Mouse (Mus musculus) midbrain, embryonic 16.5 days (tissue): ENCODE measurements at regions not wholly inside any gene's neighbourhood (a gene's known extent, or its start where the extent isn't known, plus 50 kb on each side); places are given as distances from the start of the nearest gene placed in this dataset.

Experiments used
- ATAC-seq: fragments of 200-750 bp; cut with Nextera tagmentation; 2 replicates; pipeline ENCODE4 v1.8.0; 2017; ENCODE audit warnings: moderate TSS enrichment
- H3K27ac ChIP-seq: fragments of 300-500 bp; sonication (generic); 2 replicates; pipeline ENCODE4 v1.5.1; 2014; ENCODE audit warnings: mild to moderate bottlenecking, low read length, mixed read lengths
- H3K27me3 ChIP-seq: fragments of 300-500 bp; sonication (generic); 2 replicates; pipeline ENCODE4 v1.6.1; 2014; ENCODE audit warnings: low read depth, low read length, mixed read lengths; ENCODE audit not compliant: control insufficient read depth, insufficient read depth
- H3K36me3 ChIP-seq: fragments of 300-500 bp; sonication (generic); 2 replicates; pipeline ENCODE4 v1.6.1; 2014; ENCODE audit warnings: mild to moderate bottlenecking, low read length, moderate library complexity, mixed read lengths; ENCODE audit not compliant: control insufficient read depth, insufficient read depth
- H3K4me1 ChIP-seq: fragments of 300-500 bp; sonication (generic); 2 replicates; pipeline ENCODE4 v1.6.1; 2014; ENCODE audit warnings: mild to moderate bottlenecking, low read length, mixed read lengths; ENCODE audit not compliant: control insufficient read depth, insufficient read depth
- H3K4me2 ChIP-seq: fragments of 300-500 bp; sonication (generic); 2 replicates; pipeline ENCODE4 v1.6.1; 2014; ENCODE audit warnings: mild to moderate bottlenecking, low read length, mixed read lengths
- H3K4me3 ChIP-seq: fragments of 300-500 bp; sonication (generic); 2 replicates; pipeline ENCODE4 v1.5.1; 2014; ENCODE audit warnings: low read depth, mild to moderate bottlenecking, low read length, moderate library complexity, mixed read lengths
- H3K9ac ChIP-seq: fragments of 300-500 bp; sonication (generic); 2 replicates; pipeline ENCODE4 v1.6.1; 2014; ENCODE audit warnings: low read depth, low read length, mixed read lengths
- H3K9me3 ChIP-seq: fragments of 300-500 bp; sonication (generic); replicated peaks from 2 replicates; pipeline ENCODE4 v1.6.1; 2014; ENCODE audit warnings: mild to moderate bottlenecking, low read length, mixed read lengths; ENCODE audit not compliant: control insufficient read depth, poor library complexity, severe bottlenecking
- WGBS: fragments of 180-500 bp; shearing (Covaris S2); extraction: QIAGEN DNeasy Blood & Tissue Kit; methylation state at CpG from one replicate; pipeline ENCODE4 v1.1.7; 2014; 5-methylcytosine and 5-hydroxymethylcytosine counted together

- H3K36me3 ChIP-seq: no peaks in the 10 kb centered on the region
- ATAC-seq: no peak
- no peak overlapping the region for H3K4me3 ChIP-seq
- no peak overlapping the region for H3K9ac ChIP-seq
- H3K27ac ChIP-seq: no peak overlapping the region
- no peaks in the 10 kb centered on the region for H3K4me1 ChIP-seq
- no peak overlapping the region for H3K4me2 ChIP-seq
- no peaks in the 10 kb centered on the region for H3K9me3 ChIP-seq
- H3K27me3 ChIP-seq: no peaks in the 10 kb centered on the region
Observed at GRCm38 (mm10) chr3:80631391-80631790, 171.2 kb downstream of the Gria2 start.

GRCm38 (mm10) chr3:80610414-80610813 lies 192.2 kb downstream of the Gria2 start:
- Histone ChIP-seq H3K9ac (no peak overlapping the region), H3K27me3 (no peaks in the 10 kb centered on the region), H3K4me1 (peaks cover 2% of the 10 kb centered on the region; the same call in 1 of the 2 replicates), H3K4me2 (no peak overlapping the region), H3K4me3 (no peak overlapping the region), H3K27ac (no peak overlapping the region), H3K36me3 (no peaks in the 10 kb centered on the region), H3K9me3 (no peaks in the 10 kb centered on the region)
- WGBS: 57% methylated on average over 2 of the region's 2 CpGs
- ATAC-seq: no peak

- no peaks in the 10 kb centered on the region for H3K27me3 ChIP-seq
- peaks cover 2% of the 10 kb centered on the region; the same call in 1 of the 2 replicates for H3K4me1 ChIP-seq
- 35% methylated on average over 4 of the region's 4 CpGs for WGBS
- H3K9me3 ChIP-seq: no peaks in the 10 kb centered on the region
- no peak overlapping the region for H3K4me3 ChIP-seq
- H3K9ac ChIP-seq: no peak overlapping the region
- 0 out of 2 replicates have a peak, but pooled peaks have one; percentile 45 for ATAC-seq
- no peaks in the 10 kb centered on the region for H3K36me3 ChIP-seq
- H3K4me2 ChIP-seq: no peak overlapping the region
- no peak overlapping the region; the same call in 1 of the 2 replicates for H3K27ac ChIP-seq
Observed at GRCm38 (mm10) chr3:80608467-80608866, 194.2 kb downstream of the Gria2 start.

DNA sequence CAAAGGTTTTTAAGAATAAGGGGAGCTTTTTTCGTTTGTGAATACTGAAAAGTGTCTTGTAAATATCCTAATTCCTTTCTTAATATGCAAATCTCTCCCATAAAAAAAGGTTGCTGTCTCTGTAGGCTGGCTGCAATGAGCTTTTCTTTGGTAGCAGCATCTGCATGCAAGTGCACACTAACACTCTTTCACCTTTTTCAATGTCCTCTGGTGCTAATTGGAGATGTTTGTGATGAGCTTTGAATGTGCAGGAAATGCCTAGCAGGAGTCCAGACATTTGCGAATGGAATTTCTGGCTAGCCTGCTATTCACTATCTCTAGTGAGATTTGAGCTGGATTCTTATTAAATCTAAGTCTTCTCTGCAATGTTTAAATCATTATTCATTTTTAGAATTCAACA lies 194.8 kb downstream of the Gria2 start:
- Histone ChIP-seq H3K27me3 (no peaks in the 10 kb centered on the region), H3K36me3 (no peaks in the 10 kb centered on the region), H3K4me1 (peaks cover 2% of the 10 kb centered on the region; the same call in 1 of the 2 replicates), H3K9ac (no peak overlapping the region), H3K4me2 (no peak overlapping the region), H3K27ac (no peak overlapping the region), H3K9me3 (no peaks in the 10 kb centered on the region), H3K4me3 (no peak overlapping the region)
- ATAC-seq: 0 out of 2 replicates have a peak, but pooled peaks have one; percentile 51
- WGBS: 11% methylated on average over 2 of the region's 2 CpGs

DNA sequence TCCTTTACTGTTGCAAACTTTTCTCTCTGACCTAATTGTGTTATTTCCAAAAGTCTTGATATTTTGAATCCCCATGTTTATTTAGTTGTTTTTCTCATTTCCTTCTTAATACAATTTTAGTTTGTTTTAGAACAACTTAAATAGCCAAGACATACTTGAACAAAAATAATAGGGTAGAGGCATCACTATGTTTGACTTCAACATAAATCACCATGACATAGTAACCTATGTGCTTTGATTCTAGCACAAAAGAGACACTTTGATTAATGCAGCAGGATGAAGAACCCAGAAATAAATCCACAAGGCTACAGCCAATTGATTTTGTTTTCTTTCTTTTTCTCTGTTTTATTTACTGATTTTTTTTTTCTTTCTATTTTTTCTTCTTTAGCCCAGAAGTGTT lies 205.1 kb downstream of the Gria2 start:
- Histone ChIP-seq H3K4me1 (no peaks in the 10 kb centered on the region), H3K27me3 (no peaks in the 10 kb centered on the region), H3K36me3 (no peaks in the 10 kb centered on the region), H3K9ac (no peak overlapping the region), H3K4me3 (no peak overlapping the region), H3K9me3 (no peaks in the 10 kb centered on the region), H3K27ac (no peak overlapping the region), H3K4me2 (no peak overlapping the region)
- no peak for ATAC-seq

DNA sequence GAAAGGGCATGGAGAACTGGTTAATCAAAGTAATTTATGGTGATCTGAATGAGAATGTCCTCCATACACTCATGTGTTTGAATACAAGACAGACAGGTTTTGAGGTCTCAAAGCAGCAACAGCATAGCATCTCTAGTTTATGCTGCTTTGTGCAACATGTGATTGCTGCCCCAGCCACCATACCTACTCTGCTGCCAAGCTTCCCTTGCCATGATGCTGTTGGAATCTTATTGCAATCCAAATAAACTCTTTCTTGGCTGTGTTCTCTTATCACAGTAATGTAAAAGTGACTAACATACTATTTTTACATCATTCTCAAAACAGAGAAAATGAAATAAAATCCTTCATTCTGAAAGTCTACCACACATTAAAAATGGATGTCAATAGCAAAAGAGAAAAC lies 235.1 kb downstream of the Gria2 start:
- H3K4me2 ChIP-seq: no peak overlapping the region
- H3K27me3 ChIP-seq: no peaks in the 10 kb centered on the region
- no peak for ATAC-seq
- no peaks in the 10 kb centered on the region for H3K9me3 ChIP-seq
- H3K9ac ChIP-seq: no peak overlapping the region
- no peaks in the 10 kb centered on the region for H3K36me3 ChIP-seq
- peak overlapping the region; percentile 47; the same call in 1 of the 2 replicates for H3K27ac ChIP-seq
- no peaks in the 10 kb centered on the region for H3K4me1 ChIP-seq
- no peak overlapping the region for H3K4me3 ChIP-seq

- H3K4me2 ChIP-seq: no peak overlapping the region
- ATAC-seq: peak; percentile 36; the same call in 1 of the 2 replicates
- no peak overlapping the region for H3K27ac ChIP-seq
- no peaks in the 10 kb centered on the region for H3K4me1 ChIP-seq
- no peaks in the 10 kb centered on the region for H3K36me3 ChIP-seq
- WGBS: 63% methylated on average over 3 of the region's 3 CpGs
- no peak overlapping the region for H3K9ac ChIP-seq
- no peak overlapping the region for H3K4me3 ChIP-seq
- H3K9me3 ChIP-seq: no peaks in the 10 kb centered on the region
- no peaks in the 10 kb centered on the region for H3K27me3 ChIP-seq
Observed at GRCm38 (mm10) chr3:80566236-80566635, 236.4 kb downstream of the Gria2 start.

DNA sequence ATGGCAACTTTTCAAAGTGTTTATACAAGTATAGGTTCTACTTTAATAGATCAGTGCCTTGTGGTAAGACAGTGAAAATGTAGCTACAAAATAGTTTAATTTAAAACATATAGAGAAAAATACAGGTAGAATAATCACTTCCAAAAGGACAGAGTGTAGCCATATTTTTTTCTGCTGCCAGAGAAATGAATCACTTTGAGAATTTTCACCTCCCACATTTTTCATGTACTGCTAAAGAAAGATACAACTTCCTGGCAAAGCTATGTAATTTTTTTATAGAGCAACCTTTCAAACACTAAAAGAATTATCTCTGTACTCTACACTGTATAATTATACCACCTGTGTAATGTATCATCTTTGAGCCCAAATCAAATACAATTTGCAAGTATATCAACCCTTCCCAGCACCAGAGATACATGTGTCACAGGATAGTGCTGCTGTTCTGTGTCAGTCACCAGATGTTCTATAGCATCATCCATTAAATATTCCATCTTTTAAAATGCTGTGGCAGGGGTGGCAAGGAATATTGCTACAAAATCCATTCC lies 256.4 kb downstream of the Gria2 start:
- H3K9ac ChIP-seq: no peak overlapping the region
- H3K4me2 ChIP-seq: no peak overlapping the region
- H3K27ac ChIP-seq: no peak overlapping the region
- H3K27me3 ChIP-seq: no peaks in the 10 kb centered on the region
- ATAC-seq: no peak
- H3K36me3 ChIP-seq: no peaks in the 10 kb centered on the region
- H3K4me1 ChIP-seq: no peaks in the 10 kb centered on the region
- H3K4me3 ChIP-seq: no peak overlapping the region
- no peaks in the 10 kb centered on the region for H3K9me3 ChIP-seq

GRCm38 (mm10) chr3:80543783-80544182 lies 258.9 kb downstream of the Gria2 start:
- no peaks in the 10 kb centered on the region for H3K27me3 ChIP-seq
- WGBS: 48% methylated on average over 1 of the region's 1 CpGs
- H3K4me3 ChIP-seq: no peak overlapping the region
- no peaks in the 10 kb centered on the region for H3K9me3 ChIP-seq
- H3K36me3 ChIP-seq: no peaks in the 10 kb centered on the region
- no peak overlapping the region for H3K27ac ChIP-seq
- no peak for ATAC-seq
- no peaks in the 10 kb centered on the region for H3K4me1 ChIP-seq
- H3K9ac ChIP-seq: no peak overlapping the region
- no peak overlapping the region for H3K4me2 ChIP-seq
